Mouse (Mus musculus) left cerebral cortex, postnatal 36 days (tissue): Measurements from ENCODE around the gene Hsf5. TPM values are rescaled to one million over a fixed set of nuclear protein-coding genes. Genes with fewer than 3 reads are reported as not detected.

ENCODE experiments used
- DNase-seq, 2 experiments: peaks; one replicate each; pipeline ENCODE4 v3.0.0; 2021 to 2022; ENCODE audit warnings: low spot score in 2 of 2, mixed read lengths in 1 of 2
- intact Hi-C: fragments of 180-260 bp; cut with DNase I; formaldehyde crosslinking; loops from one replicate; pipeline ENCODE4 v1.15.1; 2025
- total RNA-seq, 2 experiments: library from RNA; stranded (reverse); gene quantifications; 2 replicates each; pipeline ENCODE4 v1.2.3; 2021

Gene Hsf5
- total RNA-seq, 2 experiments from 2014 or later, result 0.42 to 0.57 TPM

DNA sequence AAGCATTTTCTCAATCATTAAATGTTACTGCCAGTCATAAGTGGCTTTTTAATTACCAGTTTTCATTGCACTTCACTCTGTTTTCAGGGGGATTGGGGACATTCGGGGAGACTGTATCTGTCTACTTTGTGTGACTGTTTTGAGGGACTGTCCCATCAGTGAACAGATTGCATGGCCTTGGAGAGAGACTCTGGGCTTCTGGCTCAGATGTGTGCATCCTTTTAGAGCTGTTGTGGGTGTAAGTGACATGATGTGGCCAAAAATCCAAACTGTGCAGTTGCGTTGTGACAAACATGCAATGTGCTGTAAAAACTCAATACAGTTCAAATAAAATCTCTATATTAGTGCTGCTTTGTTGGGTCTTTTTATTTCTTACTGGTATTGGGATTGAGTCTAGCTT lies 1.0 kb upstream of the Hsf5 start:
- intact Hi-C loops, result no loop called here

DNA sequence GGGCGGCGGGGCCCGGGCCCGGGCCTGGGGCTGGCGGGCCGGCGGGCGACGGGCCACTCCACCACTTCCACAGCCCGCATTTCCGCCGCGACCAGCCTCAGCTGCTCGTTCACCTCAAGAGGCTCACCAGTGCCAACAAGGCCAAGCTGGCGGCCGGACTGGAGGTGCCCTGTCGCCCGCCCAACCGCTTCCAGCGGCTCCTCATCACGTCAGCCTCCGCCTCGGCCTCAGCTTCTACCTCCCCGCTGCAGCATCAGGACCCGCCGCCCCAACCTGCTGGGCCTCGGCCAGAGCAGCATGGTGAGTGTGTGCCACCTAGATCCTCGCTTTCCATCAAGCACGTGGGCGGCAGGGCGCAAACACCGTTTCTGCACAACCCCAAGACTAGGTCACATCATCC lies 642 bp downstream of the Hsf5 start:
- intact Hi-C loops, result no loop called here
- DNase-seq, result no peak

More for the DNA sequence above, 1.0 kb upstream of the Hsf5 start:
- no peak for DNase-seq

DNA sequence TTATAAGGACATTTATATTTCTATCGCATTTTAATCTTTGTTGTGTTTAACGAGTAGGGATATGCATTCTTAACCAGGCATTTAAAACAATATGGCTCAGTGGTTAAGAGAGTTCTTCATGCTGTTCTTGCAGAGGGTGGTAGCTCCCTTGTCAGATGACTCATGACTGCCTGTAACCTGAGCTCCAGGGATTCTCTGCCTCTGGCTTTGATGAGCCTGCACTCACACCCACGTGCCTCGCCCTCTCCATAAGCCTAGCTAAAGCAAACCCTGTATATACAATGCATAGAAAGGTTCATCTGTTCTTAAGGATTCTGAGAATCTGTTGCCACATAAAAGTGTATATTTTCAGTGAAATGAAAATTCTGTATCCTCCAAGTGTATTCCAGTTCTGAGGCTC lies 6.2 kb downstream of the Hsf5 start:
- DNase-seq, result no peak
- intact Hi-C loops, result no loop called here

DNA sequence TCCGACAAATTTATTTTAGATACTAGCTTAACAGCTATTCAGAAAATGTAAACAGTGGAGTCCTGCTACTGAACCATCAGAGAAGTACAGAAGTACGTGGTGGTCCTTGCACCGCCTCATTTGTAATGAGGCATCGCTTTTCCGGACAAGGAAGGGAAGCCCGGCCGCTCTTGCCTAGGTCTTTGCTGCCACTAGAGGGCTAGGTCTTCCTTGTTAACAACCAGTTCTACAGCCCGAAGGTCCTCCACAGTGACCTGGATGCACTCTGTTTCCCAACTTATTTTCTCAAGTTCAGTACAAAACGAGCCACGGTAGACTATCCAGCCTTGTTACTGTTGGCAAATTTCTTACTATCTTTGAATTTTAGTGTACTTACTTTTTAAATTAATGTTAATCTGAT lies 12.9 kb downstream of the Hsf5 start:
- intact Hi-C loops, result no loop called here
- DNase-seq, result no peak

DNA sequence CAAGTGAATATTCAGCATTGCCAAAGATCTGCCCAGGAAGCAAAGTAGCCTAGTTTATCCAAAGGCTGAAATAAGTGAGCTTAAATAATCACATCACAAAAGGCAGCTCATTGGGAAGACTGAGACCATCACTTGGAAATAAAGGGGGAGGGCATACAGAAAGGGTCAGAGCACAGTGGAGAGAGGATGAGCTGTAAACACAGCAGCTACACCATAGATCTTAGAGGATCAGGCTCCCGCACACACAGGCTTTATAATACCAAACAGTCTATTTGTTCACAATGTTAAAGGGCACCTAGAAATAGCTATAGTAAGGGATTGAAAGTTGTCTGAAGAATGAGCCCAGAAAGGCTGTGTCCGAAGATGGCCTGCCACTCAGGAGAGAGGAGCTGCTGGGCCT lies 21.8 kb downstream of the Hsf5 start:
- DNase-seq, result no peak
- intact Hi-C loops, result no loop called here

DNA sequence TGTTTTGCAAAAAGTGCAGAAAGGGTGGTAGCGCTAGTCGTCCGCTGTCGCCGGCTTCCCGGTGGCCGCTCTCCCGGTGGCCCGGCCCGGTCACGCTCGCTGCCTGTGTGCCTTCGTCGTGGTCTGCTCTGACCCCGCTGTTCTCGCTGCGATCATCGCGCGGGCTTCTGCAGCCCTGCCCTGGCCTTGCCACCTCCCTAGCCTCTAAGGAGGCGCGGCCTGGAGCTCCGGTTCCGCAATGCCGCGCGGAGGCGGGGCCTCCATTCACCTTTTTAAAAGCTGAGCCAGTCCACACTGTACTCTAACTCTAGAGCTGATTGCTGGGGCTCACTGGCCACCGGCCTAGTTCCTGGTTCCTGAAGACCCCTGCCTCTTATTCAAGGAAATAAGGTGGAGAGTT lies 22.2 kb downstream of the Hsf5 start:
- DNase-seq, result peak in 1 of 2 experiments; percentile 18
- intact Hi-C loops, result no loop called here

DNA sequence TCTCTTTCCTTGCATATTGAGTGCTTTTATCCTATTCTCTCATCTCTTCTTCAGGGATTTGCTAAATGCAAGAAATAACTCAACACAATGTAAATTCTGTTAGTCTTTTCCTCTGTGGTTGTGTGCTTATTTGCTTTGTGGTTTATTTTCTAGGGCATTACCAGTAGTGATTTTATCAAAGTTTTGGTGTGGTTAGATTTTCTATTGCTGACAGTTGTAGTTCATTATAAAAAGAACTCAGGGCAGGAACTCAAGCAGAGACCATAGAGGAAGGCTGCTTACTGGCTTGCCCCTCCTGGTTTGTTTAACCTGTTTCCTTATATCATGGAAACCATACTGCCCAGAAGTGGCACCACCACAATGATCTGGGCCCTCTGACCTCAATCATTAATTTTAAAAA lies 25.9 kb downstream of the Hsf5 start:
- intact Hi-C loops, result no loop called here
- no peak for DNase-seq

DNA sequence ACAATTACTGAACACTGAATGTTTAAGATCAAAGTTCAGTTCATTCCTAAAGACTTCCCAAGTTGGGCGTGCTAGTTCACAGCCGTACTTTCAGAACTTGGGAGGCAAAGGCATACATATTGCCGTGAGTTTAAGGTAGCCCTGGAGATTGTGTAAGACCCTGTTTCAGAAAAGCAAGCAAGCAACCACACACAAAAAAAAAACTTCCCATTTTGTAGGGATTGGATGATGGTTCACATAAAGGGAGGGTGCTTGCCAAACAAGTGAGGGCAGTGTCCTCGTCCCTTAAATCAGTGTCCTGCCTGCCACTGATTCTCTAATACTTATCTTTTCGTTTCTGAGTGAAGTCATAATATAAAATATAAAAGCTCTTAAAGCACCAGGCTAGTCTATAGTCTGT lies 37.7 kb downstream of the Hsf5 start:
- intact Hi-C loops, result no loop called here
- DNase-seq, result no peak

DNA sequence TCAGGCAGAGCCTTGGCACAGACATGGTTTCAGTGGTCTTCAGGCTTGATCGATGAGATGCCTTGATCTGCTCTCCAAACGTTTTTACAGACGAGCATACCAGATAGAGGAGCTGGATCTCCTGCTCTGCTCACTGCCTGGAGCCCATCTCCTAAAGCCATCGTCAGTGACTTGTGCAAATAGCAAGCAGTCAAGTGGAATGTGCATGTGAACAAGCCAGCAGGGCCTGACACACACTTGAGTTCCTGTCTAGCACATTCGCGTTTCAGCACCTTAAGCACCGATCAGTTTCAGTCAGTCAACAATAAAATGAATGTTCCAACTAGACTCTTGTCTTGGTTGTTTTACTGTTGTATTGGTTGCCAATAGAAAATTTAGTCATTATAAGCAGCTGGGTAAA lies 42.3 kb downstream of the Hsf5 start:
- intact Hi-C loops, result no loop called here
- no peak for DNase-seq

DNA sequence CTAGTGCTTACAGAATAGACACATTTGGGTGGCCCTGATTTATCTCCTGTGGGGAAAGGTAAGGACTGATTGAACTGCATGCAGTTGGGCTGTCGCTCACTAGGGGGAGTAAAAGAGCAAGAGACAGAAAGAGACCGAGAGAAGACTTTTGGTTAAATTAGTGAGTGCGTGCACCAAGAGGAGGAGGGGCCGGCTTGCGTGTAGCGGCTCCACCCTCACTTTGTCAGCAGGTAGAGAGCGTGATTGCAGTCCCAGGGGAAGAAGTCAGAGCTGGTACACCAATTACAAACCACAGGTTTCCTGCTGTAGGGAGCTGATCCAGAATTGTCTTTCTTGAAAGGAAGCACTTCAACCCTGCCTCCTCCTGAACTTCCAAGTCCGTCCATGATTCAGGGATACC lies 45.4 kb downstream of the Hsf5 start, which contains the start of gene Rnf43:
Gene Rnf43, plus strand, starts transcription at position 316 of the 400 bp plus-strand sequence.
- intact Hi-C loops, result loop anchor here (2.0 to 5.0 kb wide), 2 partner anchors 74 to 100 kb away; partner anchors contain the start of genes Supt4a and Tspoap1
- peak; percentile 82 for DNase-seq

DNA sequence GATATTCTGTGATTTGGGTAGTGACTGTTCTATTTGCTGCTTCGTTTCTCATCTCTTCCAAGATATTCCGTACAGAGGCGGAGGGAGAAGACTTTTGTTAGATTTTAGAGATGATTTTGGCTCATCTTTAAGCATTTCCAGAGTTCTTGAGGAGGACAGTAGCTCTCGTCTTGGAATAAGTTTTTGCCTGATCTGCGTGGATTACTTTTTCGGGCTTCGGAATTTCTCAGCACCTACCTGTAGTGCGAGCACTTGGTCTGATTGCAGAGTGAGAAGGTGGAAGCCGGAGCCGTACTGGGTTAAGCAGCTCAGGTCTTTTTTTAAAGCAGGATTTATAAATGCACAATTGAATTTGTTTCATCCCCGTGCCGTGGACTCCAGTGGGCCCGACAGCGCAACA lies 45.9 kb downstream of the Hsf5 start:
- intact Hi-C loops, result loop anchor here (2.0 to 5.0 kb wide), 2 partner anchors 74 to 99 kb away; partner anchors contain the start of genes Supt4a and Tspoap1
- no peak for DNase-seq

DNA sequence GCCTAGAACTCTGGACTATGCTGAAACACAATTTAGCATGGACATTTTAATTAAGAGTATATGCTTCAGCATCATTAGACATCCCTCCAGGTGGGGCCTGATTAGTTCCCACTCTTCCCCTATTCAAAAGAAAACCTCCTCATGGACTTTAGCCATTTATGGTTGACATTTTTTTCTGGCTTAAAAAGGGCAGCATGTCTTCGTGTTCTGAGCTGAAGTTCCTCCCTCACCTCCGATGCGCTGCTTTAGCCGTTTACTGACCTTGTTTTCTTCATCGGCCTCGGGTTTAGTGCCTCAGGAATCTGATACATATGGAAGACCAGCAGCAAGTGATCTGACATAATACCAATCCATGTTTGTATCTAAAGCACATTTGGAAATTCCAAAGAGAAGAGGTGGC lies 47.0 kb downstream of the Hsf5 start:
- intact Hi-C loops, result loop anchor here (2.0 to 5.0 kb wide), 2 partner anchors 73 to 98 kb away; partner anchors contain the start of genes Supt4a and Tspoap1
- no peak for DNase-seq

DNA sequence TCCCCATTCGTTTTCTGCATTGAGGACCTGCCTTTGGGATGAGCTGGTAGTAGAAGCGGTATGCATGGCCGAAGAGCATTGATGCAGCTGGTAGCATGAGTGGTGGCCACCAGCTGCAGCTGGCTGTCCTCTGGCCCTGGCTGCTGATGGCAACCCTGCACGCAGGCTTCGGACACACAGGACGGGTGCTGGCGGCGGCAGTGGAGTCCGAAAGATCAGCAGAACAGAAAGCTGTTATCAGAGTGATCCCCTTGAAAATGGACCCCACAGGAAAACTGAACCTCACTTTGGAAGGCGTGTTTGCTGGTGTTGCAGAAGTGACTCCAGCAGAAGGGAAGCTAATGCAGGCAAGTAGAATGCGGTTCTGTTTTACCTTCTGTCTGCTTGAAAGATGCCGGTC lies 47.6 kb downstream of the Hsf5 start:
- intact Hi-C loops, result loop anchor here (5.0 kb wide), 1 partner anchor 98 kb away; the partner anchor contains the start of gene Tspoap1

DNA sequence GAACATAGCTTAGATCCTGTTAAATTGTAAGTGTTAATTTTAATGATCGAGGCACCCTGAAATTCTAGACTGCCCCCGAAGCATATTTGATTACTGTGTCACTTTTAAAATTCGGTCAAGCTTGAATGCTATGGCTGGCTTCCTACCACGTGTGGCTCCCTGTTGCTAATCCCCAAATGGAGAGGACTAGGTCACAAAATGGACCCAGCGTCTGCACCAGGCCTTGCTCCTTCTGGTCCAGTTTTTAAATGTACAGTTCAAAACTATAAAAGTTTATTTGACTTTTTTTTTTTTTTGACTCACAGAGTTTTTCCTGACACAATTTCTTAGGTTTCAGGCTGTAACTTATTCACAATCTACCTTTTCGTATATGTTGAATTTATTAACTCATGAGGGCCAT lies 48.3 kb downstream of the Hsf5 start:
- no peak for DNase-seq
- intact Hi-C loops, result no loop called here

More for the DNA sequence above, 47.6 kb downstream of the Hsf5 start:
- DNase-seq, result no peak

DNA sequence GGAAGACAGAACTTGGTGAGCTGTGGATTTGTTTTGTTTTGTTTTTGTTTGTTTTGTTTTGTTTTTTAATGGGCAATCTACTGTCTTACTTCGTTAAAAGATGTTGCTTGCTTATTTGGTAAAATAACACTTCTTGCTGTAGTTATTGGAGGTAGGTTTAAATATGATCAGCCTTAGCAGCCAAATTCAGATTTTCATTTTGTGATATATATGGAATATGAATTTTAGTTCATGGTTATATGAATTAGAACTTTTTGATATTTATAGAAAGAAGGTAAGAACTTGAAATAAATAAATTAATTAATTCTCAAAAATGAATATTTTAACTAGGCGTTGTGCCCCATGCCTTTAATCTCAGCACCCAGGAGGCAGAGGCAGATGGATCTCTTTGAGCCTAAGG lies 48.7 kb downstream of the Hsf5 start:
- DNase-seq, result no peak
- intact Hi-C loops, result no loop called here

DNA sequence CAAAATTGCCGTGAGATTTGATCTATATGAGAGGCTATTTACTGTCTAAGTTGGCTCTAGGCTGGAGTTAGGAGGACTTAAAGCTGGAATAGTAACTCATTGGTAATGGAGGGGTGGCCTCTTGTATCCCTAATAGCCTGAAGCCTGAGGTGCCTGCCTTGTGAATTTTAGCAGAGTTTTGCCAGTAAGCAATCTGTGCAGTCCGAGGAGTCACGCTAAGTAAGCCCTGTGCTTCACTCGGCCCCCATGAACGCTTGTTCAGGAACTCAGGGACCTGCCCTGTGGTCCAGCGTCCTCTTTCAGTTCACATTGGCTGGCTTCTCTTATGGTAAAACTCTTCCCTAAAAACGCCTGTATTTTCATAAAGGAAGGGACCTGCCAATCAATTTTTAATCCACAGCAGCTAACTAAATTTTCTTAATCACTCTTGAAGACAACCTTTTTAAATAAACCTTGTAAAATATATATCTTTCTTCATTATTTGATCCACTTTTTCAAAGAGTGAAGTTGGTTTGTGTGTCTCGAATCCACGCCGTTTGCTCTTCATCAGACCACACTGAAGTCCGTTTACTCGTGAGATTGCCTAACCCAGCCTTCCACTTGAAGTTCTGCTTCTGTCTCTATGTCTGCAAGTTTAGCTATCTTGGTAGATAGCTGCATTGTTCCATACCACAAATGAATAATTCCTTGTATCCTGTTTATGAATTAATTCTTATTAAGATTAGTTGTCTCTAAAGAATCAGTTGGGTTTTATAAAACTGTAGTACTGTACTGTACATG lies 49.5 kb downstream of the Hsf5 start:
- intact Hi-C loops, result no loop called here
- DNase-seq, result no peak

DNA sequence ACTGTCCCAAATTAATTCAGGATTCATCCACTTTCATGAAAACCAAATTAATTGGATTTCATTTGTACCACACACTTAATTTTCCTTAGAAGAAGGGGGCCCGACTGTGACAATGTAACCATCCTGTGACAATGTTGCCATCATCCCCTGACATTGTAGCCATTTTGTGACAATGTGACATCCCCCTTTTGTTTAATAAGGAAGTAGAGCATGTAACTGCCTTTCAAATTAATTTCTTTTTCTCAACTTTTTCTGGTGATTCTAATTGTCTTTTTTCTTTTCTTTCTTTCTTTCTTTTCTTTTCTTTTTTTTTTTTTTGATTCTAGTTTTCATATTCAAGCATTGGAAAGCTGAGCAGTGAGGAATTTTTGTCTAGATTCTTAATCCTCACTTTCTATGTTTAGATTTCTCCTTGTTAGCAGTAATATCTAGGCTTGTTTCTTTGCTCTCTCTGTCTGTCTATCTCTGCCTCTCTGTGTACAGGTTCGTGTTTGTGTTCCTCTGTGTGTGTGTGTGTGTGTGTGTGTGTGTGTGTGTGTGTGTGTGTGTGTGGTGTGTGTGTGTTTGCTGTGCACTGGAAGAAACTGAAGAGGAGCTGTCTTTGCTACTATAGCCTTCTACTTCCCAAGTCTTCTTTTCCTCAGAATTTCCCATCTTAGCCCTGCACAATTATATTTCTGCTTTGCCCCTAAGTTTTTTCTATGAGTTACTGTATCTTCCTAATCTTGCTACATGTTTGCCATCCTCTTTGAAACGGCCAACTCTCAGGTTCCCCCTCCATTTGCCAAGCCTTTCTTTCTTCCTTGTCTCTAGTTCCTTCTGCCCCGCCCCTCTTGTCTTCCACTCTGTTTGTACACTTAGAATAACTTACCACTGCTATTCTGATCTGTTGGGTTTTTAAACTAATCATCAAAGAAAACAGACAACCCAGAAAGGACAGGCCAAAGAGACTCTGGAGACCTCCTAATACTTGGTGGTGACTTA lies 50.4 kb downstream of the Hsf5 start:
- intact Hi-C loops, result no loop called here
- DNase-seq, result no peak

DNA sequence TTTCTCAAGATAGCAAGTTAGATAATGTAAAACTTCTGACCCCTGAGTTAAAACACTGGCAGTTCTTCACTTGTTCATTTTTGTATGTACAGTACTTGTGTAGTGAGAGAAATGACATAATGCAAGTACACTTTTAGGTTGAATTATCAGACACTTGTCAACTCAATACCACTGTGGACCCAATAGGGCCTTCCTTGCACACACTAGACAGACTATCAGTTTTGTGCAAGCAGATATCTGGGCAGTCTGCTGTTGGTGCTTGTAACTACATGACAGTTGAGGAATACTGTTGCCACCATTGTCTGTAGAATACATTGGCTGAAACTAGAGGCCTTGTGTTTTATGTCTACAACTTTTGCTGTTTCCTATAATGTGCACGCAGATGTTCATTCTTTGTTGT lies 56.3 kb downstream of the Hsf5 start:
- intact Hi-C loops, result loop anchor here (5.0 kb wide), 1 partner anchor 34 kb away; no protein-coding TSS in a partner anchor
- DNase-seq, result no peak

DNA sequence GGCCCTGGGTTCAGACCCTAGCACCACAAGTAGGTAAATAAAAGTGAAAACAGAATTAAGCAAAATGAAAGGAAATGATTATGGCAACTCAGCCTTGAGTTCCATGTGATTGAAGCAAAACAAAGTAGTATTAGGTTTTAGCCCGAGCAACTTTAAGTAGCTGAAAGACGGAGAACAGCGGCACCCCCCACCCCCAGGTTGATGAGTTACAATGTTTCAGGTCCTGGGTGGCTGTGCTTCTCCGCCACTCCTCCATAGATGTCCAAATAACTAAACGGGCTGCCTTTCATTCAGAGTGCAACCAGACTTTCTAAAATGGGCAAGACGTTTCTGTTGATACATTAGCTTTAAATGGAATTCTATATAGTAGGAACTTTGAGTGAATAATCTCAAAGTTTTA lies 58.6 kb downstream of the Hsf5 start:
- no peak for DNase-seq
- intact Hi-C loops, result no loop called here

DNA sequence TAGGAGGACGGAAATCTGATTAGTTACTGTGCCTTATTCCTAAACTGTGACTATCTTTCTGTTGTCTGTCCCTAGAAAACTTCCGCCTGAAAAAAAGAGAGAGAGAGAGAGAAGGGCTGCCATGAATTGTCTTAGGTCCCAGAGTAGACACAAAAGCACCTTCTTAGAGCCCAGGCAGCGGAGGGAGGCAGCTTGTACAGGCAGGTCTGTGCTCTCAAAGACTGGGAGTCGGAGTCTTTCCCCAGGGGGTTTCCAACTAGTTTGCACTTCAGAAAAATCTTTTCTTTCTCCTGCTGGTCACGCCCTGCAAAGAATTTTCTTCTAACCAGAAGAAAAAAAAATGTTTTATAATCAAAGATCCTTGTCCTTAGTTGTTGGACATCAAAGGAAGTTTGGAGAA lies 60.8 kb downstream of the Hsf5 start:
- no peak for DNase-seq
- intact Hi-C loops, result no loop called here
